ENCODE assay signal across 8 mouse cellular contexts in genomic region chr7:82647909-82648308, GRCm38 (mm10). TPM values are rescaled to one million over a fixed set of nuclear protein-coding genes. Genes with fewer than 3 reads are reported as not detected.
DNase-seq lines count a peak whose midpoint lies in the region; ATAC-seq and TF ChIP-seq lines count a peak whose summit lies in the region.

No protein-coding gene starts in this region.

- no peak overlapping the region for H3K27ac ChIP-seq in kidney, embryonic 16.5 days (ENCODE audit: low read length)
- H3K27ac ChIP-seq in brown adipose tissue, adult 24 weeks (replicated peaks; ENCODE audit: low read depth, low read length) = no peak overlapping the region
- no peak overlapping the region for H3K27ac ChIP-seq in hindbrain, postnatal 0 days

- peaks cover 19% of the 10 kb centered on the region for H3K79me2 ChIP-seq in myocyte (ENCODE audit: control insufficient read depth, insufficient read depth)

- ATAC-seq in kidney, embryonic 16.5 days (ENCODE audit: low FRiP score, low TSS enrichment) = no peak
- no peak; the same call in 1 of the 2 replicates for ATAC-seq in hindbrain, postnatal 0 days
- ATAC-seq in activated CD4-positive, CD25-positive, alpha-beta regulatory T cell, adult 4 months = no peak

- peak overlapping the region; percentile 80 for H3K9ac ChIP-seq in kidney, embryonic 16.5 days (replicated peaks; ENCODE audit: low read length)
- peak overlapping the region; percentile 71 for H3K9ac ChIP-seq in hindbrain, postnatal 0 days (replicated peaks; ENCODE audit: low read length)

- DNase-seq in kidney, postnatal 10 days = no peak
- DNase-seq in hindbrain, postnatal 0 days (ENCODE audit: low spot score) = no peak
- no peak for DNase-seq in urinary bladder, postnatal 4 days (ENCODE audit: low spot score in 2 of 2)
- DNase-seq in adrenal gland, postnatal 36 days = no peak

- no peaks in the 10 kb centered on the region for H3K36me3 ChIP-seq in kidney, embryonic 16.5 days (ENCODE audit: insufficient read depth, low read length)
- peaks cover 4% of the 10 kb centered on the region; the same call in 1 of the 2 replicates for H3K36me3 ChIP-seq in hindbrain, postnatal 0 days (ENCODE audit: insufficient read depth, low read length)
- H3K36me3 ChIP-seq in myocyte (ENCODE audit: control insufficient read depth, insufficient read depth) = peaks cover 5% of the 10 kb centered on the region

- no peaks in the 10 kb centered on the region for H3K9me3 ChIP-seq in kidney, embryonic 16.5 days (ENCODE audit: low read length)
- no peaks in the 10 kb centered on the region for H3K9me3 ChIP-seq in hindbrain, postnatal 0 days (ENCODE audit: low read length)

- no peak for TF ChIP-seq CTCF in hindbrain, postnatal 0 days (IDR thresholded peaks at IDR 0.05; ENCODE audit: low read depth)

- 33% methylated on average over 4 of the region's 4 CpGs for WGBS in kidney, embryonic 16.5 days
- WGBS in hindbrain, postnatal 0 days = 27% methylated on average over 4 of the region's 4 CpGs

- H3K4me1 ChIP-seq in kidney, embryonic 16.5 days (ENCODE audit: insufficient read depth, low read length) = peaks cover 13% of the 10 kb centered on the region
- H3K4me1 ChIP-seq in brown adipose tissue, adult 24 weeks (ENCODE audit: control insufficient read depth, insufficient read depth, insufficient read length, low read length) = peaks cover 3% of the 10 kb centered on the region; the same call in 1 of the 2 replicates
- peaks cover 3% of the 10 kb centered on the region; the same call in 1 of the 2 replicates for H3K4me1 ChIP-seq in hindbrain, postnatal 0 days (ENCODE audit: insufficient read depth, low read length)

- no peaks in the 10 kb centered on the region for H3K27me3 ChIP-seq in kidney, embryonic 16.5 days (ENCODE audit: insufficient read depth, low read length)
- no peaks in the 10 kb centered on the region for H3K27me3 ChIP-seq in hindbrain, postnatal 0 days (ENCODE audit: insufficient read depth, low read length)
- no peaks in the 10 kb centered on the region for H3K27me3 ChIP-seq in myocyte (ENCODE audit: control insufficient read depth, insufficient read depth, insufficient read length)

- TF ChIP-seq POLR2A in myocyte (IDR thresholded peaks at IDR 0.05; ENCODE audit: insufficient read length, low read depth) = no peak

- H3K4me2 ChIP-seq in kidney, embryonic 16.5 days (replicated peaks; ENCODE audit: low read depth, low read length) = peak overlapping the region; percentile 66
- peak overlapping the region; percentile 66 for H3K4me2 ChIP-seq in hindbrain, postnatal 0 days (ENCODE audit: low read depth, low read length)
- H3K4me2 ChIP-seq in myocyte (ENCODE audit: low read depth) = peak overlapping the region; percentile 72

- no peak overlapping the region for H3ac ChIP-seq in myocyte (ENCODE audit: control insufficient read depth, insufficient read length)

- peak overlapping the region; percentile 81 for H3K4me3 ChIP-seq in kidney, embryonic 16.5 days (ENCODE audit: low read length)
- H3K4me3 ChIP-seq in brown adipose tissue, adult 24 weeks (ENCODE audit: insufficient read depth, low read depth, low read length) = peak overlapping the region; percentile 81
- H3K4me3 ChIP-seq in hindbrain, postnatal 0 days (ENCODE audit: low read length) = peak overlapping the region; percentile 78
- peak overlapping the region; percentile 65 for H3K4me3 ChIP-seq in myocyte

TF ChIP-seq in myocyte, 11 proteins besides CTCF, POLR2A, EP300 and RAD21:
- TF ChIP-seq TCF12 (IDR thresholded peaks at IDR 0.05; ENCODE audit: insufficient read depth, poor library complexity, severe bottlenecking) = no peak
- TF ChIP-seq POLR2AphosphoS2 (IDR thresholded peaks at IDR 0.05; ENCODE audit: insufficient read length, low read depth) = no peak
- no peak for TF ChIP-seq MAX (IDR thresholded peaks at IDR 0.05; ENCODE audit: low read depth)
- no peak for TF ChIP-seq E2F4 (IDR thresholded peaks at IDR 0.05; ENCODE audit: insufficient read depth)
- TF ChIP-seq MYOG (IDR thresholded peaks at IDR 0.05; ENCODE audit: control insufficient read depth in 1 of 3, insufficient read depth in 1 of 3, insufficient read length in 2 of 3, low read depth in 2 of 3) = no peak
- no peak for TF ChIP-seq CEBPB (IDR thresholded peaks at IDR 0.05; ENCODE audit: insufficient read depth, poor library complexity, severe bottlenecking)
- no peak for TF ChIP-seq REST (IDR thresholded peaks at IDR 0.05; ENCODE audit: insufficient read depth, insufficient read length)
- no peak for TF ChIP-seq TCF3 (IDR thresholded peaks at IDR 0.05; ENCODE audit: insufficient read length, low read depth)
- TF ChIP-seq SRF (IDR thresholded peaks at IDR 0.05; ENCODE audit: control insufficient read depth, insufficient read length, low read depth) = no peak
- no peak for TF ChIP-seq MYOD1 (IDR thresholded peaks at IDR 0.05; ENCODE audit: control insufficient read depth in 1 of 3, insufficient read length in 2 of 3, low read depth in 2 of 3)
- TF ChIP-seq USF1 (IDR thresholded peaks at IDR 0.05; ENCODE audit: low read depth) = no peak

RNA-seq across cellular contexts. Expression of gene Saxo2, which starts 0.4 kb away (rescaled TPM):
- 6.8 and 7.4 TPM in 2 replicates for polyA plus RNA-seq in kidney, embryonic 16.5 days (2015; fragmentation: Nextera tagmentation; extraction: Ambion mirVana)
- 0.55 and 5.2 TPM in 2 replicates for polyA plus RNA-seq in brown adipose tissue, adult 24 weeks (2012; ENCODE audit: insufficient read depth, insufficient read length, missing spikeins)
- 19.7 and 21.6 TPM in 2 replicates for total RNA-seq in hindbrain, postnatal 0 days (2014; rRNA removed)
- polyA plus RNA-seq in hindbrain, postnatal 0 days (2015; fragmentation: Nextera tagmentation; extraction: Ambion mirVana) = 37.2 and 44.8 TPM in 2 replicates
- polyA plus RNA-seq in myocyte (2012; fragmentation: generic; extraction: Trizol) = 2.4 TPM
- not detected for polyA plus RNA-seq in activated CD4-positive, CD25-positive, alpha-beta regulatory T cell, adult 4 months (2017; shearing (Covaris generic))
- total RNA-seq in adrenal gland, postnatal 36 days (2021) = 1 to 10 TPM in 1 of 2 experiments, under 1 TPM in 1; 0.86 to 1.5 TPM

RNA-seq across cellular contexts. Expression of gene Efl1, which starts 0.5 kb away (rescaled TPM):
- 20.2 and 20.3 TPM in 2 replicates for polyA plus RNA-seq in kidney, embryonic 16.5 days (2015; fragmentation: Nextera tagmentation; extraction: Ambion mirVana)
- polyA plus RNA-seq in brown adipose tissue, adult 24 weeks (2012; ENCODE audit: insufficient read depth, insufficient read length, missing spikeins) = 6.1 and 6.7 TPM in 2 replicates
- 8.3 and 14.1 TPM in 2 replicates for total RNA-seq in hindbrain, postnatal 0 days (2014; rRNA removed)
- polyA plus RNA-seq in hindbrain, postnatal 0 days (2015; fragmentation: Nextera tagmentation; extraction: Ambion mirVana) = 19.6 and 20.6 TPM in 2 replicates
- 8.2 TPM for polyA plus RNA-seq in myocyte (2012; fragmentation: generic; extraction: Trizol)
- 10 to 100 TPM; 40.0 to 41.0 TPM for polyA plus RNA-seq in activated CD4-positive, CD25-positive, alpha-beta regulatory T cell, adult 4 months (2017; shearing (Covaris generic))
- 10 to 100 TPM; 17.9 to 22.5 TPM for total RNA-seq in adrenal gland, postnatal 36 days (2021)
